Mouse (Mus musculus) spleen, adult 2 months (tissue): ENCODE results near the gene Erg. TPM values are rescaled to one million over a fixed set of nuclear protein-coding genes. Genes with fewer than 3 reads are reported as not detected.

Source experiments
- DNase-seq, 2 experiments: peaks; one replicate each; pipeline versions ENCODE4 v3.0.0 to v3.0.0-alpha.2; 2012 to 2021; ENCODE audit warnings: low spot score in 2 of 2, low read depth in 1 of 2
- H3K27ac ChIP-seq: fragments of 200-500 bp; 2 replicates; pipeline ENCODE4 v1.5.1; 2012; ENCODE audit warnings: low read length, inconsistent platforms; ENCODE audit not compliant: insufficient read depth
- H3K27me3 ChIP-seq: fragments of 200-500 bp; 2 replicates; pipeline ENCODE4 v1.6.1; 2012; ENCODE audit warnings: mild to moderate bottlenecking, moderate library complexity, low read length, inconsistent platforms; ENCODE audit not compliant: control insufficient read depth, insufficient read depth
- H3K36me3 ChIP-seq: fragments of 200-500 bp; 2 replicates; pipeline ENCODE4 v1.6.1; 2012; ENCODE audit warnings: mild to moderate bottlenecking, low read length, inconsistent platforms; ENCODE audit not compliant: control insufficient read depth, insufficient read depth
- H3K4me1 ChIP-seq: fragments of 200-500 bp; 2 replicates; pipeline ENCODE4 v1.6.1; 2011; ENCODE audit warnings: inconsistent platforms; ENCODE audit not compliant: control insufficient read depth, insufficient read depth, insufficient read length
- H3K4me3 ChIP-seq: fragments of 200-500 bp; 2 replicates; pipeline ENCODE4 v1.5.1; 2011; ENCODE audit warnings: mild to moderate bottlenecking, inconsistent platforms; ENCODE audit not compliant: insufficient read depth, insufficient read length; ENCODE audit errors: extremely low read depth
- CTCF ChIP-seq: fragments of 200-500 bp; IDR thresholded peaks from 2 replicates; pipeline ENCODE4 v1.5.1; 2011; ENCODE audit warnings: mild to moderate bottlenecking, inconsistent platforms; ENCODE audit not compliant: insufficient read depth, insufficient read length, insufficient replicate concordance; ENCODE audit errors: extremely low read depth
- POLR2A ChIP-seq: fragments of 200-500 bp; IDR thresholded peaks from 2 replicates; pipeline ENCODE4 v1.6.1; 2011; ENCODE audit warnings: low read depth, low read length, inconsistent platforms
- WGBS: fragments of 180-500 bp; shearing (Covaris S2); methylation state at CpG from one replicate; pipeline ENCODE4 v1.1.7; 2018; 5-methylcytosine and 5-hydroxymethylcytosine counted together
- polyA plus RNA-seq: library from polyadenylated mRNA; depleted of rRNA; stranded (reverse); fragments of >200 nt; gene quantifications from 2 replicates; pipeline ENCODE4 v1.2.3, GENCODE M21; 2012; rRNA removed

Gene Erg
- polyA plus RNA-seq = 6.0 and 7.1 TPM in 2 replicates

- TF ChIP-seq CTCF (no peak), POLR2A (no peak)
- Histone ChIP-seq H3K27me3 (peaks cover 6% of the 10 kb centered on the region; the same call in 1 of the 2 replicates), H3K27ac (no peak within 1 kb of the TSS), H3K36me3 (no peaks in the 10 kb centered on the region), H3K4me1 (peaks cover 3% of the 10 kb centered on the region; the same call in 1 of the 2 replicates), H3K4me3 (no peak within 1 kb of the TSS; the same call in 1 of the 2 replicates)
- WGBS = 10% methylated on average over 5 of the region's 5 CpGs
- DNase-seq = no peak
These were observed at the start of gene Erg for GRCm38 (mm10) chr16:95586311-95586602. Gene Erg, minus strand, starts transcription at chr16:95586593.

- DNase-seq = no peak
- H3K36me3 ChIP-seq = no peaks in the 10 kb centered on the region
- WGBS = 82% methylated on average over 10 of the region's 10 CpGs
- no peak for TF ChIP-seq CTCF
- no peak for TF ChIP-seq POLR2A
- H3K4me1 ChIP-seq = no peaks in the 10 kb centered on the region
- no peak overlapping the region for H3K27ac ChIP-seq
- no peaks in the 10 kb centered on the region for H3K27me3 ChIP-seq
- no peak overlapping the region for H3K4me3 ChIP-seq
These were observed 45.4 kb upstream of the Erg start for GRCm38 (mm10) chr16:95631816-95632215.

- no peaks in the 10 kb centered on the region for H3K27me3 ChIP-seq
- no peaks in the 10 kb centered on the region for H3K4me1 ChIP-seq
- no peak overlapping the region for H3K27ac ChIP-seq
- no peak for TF ChIP-seq CTCF
- no peak for TF ChIP-seq POLR2A
- no peak for DNase-seq
- 84% methylated on average over 7 of the region's 7 CpGs for WGBS
- H3K4me3 ChIP-seq = no peak overlapping the region
- no peaks in the 10 kb centered on the region for H3K36me3 ChIP-seq
These were observed 37.7 kb upstream of the Erg start for GRCm38 (mm10) chr16:95623876-95624770.

DNA sequence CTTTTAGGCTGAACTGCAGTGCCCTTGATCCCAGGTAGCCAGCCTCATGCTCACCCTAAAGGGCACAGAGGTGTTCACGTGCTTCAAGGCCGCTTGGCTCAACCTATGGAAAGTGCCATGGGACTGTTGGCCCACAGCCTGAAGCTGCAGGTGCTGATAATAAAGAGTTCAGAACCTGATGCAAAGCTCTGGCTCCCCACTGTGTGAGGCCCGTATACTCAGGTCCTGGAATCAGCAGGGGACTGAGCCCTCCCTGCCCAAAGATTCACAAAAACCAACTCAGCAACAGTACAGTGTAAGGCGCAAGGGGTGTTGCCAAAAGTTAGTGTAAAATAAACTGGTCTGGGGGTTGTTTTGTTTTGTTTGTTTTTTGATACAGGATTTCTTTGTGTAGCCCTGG, 36.7 kb upstream of the Erg start:
- no peak for DNase-seq
- no peaks in the 10 kb centered on the region for H3K27me3 ChIP-seq
- TF ChIP-seq POLR2A = no peak
- no peak for TF ChIP-seq CTCF
- 90% methylated on average over 4 of the region's 4 CpGs for WGBS
- no peaks in the 10 kb centered on the region for H3K36me3 ChIP-seq
- H3K4me1 ChIP-seq = no peaks in the 10 kb centered on the region
- no peak overlapping the region for H3K27ac ChIP-seq
- H3K4me3 ChIP-seq = no peak overlapping the region

GRCm38 (mm10) chr16:95619859-95620325, 33.5 kb upstream of the Erg start:
- Histone ChIP-seq H3K4me1 (no peaks in the 10 kb centered on the region), H3K4me3 (no peak overlapping the region), H3K27ac (no peak overlapping the region), H3K27me3 (no peaks in the 10 kb centered on the region), H3K36me3 (no peaks in the 10 kb centered on the region)
- no peak for DNase-seq
- TF ChIP-seq POLR2A (no peak), CTCF (no peak)
- WGBS = 67% methylated on average over 4 of the region's 4 CpGs

GRCm38 (mm10) chr16:95618206-95618605, 31.8 kb upstream of the Erg start:
- no peaks in the 10 kb centered on the region for H3K4me1 ChIP-seq
- no peaks in the 10 kb centered on the region for H3K27me3 ChIP-seq
- no peak overlapping the region for H3K27ac ChIP-seq
- H3K36me3 ChIP-seq = no peaks in the 10 kb centered on the region
- TF ChIP-seq POLR2A (no peak), CTCF (no peak)
- H3K4me3 ChIP-seq = no peak overlapping the region
- no peak for DNase-seq
- WGBS = 84% methylated on average over 15 of the region's 15 CpGs

- Histone ChIP-seq H3K27me3 (no peaks in the 10 kb centered on the region), H3K4me1 (no peaks in the 10 kb centered on the region), H3K36me3 (no peaks in the 10 kb centered on the region), H3K27ac (no peak overlapping the region), H3K4me3 (no peak overlapping the region)
- no peak for TF ChIP-seq CTCF
- no peak for DNase-seq
- 69% methylated on average over 6 of the region's 6 CpGs for WGBS
These were observed 31.3 kb upstream of the Erg start for GRCm38 (mm10) chr16:95617720-95618119.
